Comparison of ENCODE assay signal across 17 mouse cellular contexts in genomic region chr6:28841569-28841968, GRCm38 (mm10). TPM values are rescaled to one million over a fixed set of nuclear protein-coding genes. Genes with fewer than 3 reads are reported as not detected.
DNase-seq lines count a peak whose midpoint lies in the region; ATAC-seq lines count a peak whose summit lies in the region.
"Had no signal": no experiment of that assay in that cellular context is flagged by ENCODE, and none has a peak within 500 bp of the region (broad histone marks: within the 10 kb centered on the region; RNA-seq: fewer than 3 reads in every experiment).

No protein-coding gene starts in this region.

- ATAC-seq in midbrain, embryonic 14.5 days (ENCODE audit: low FRiP score, low TSS enrichment) = no peak
- no peak for ATAC-seq in hindbrain, embryonic 16.5 days
- ATAC-seq: intestine, postnatal 0 days; lung, postnatal 0 days had no signal

- no peaks in the 10 kb centered on the region for H3K36me3 ChIP-seq in midbrain, embryonic 10.5 days
- H3K36me3 ChIP-seq in midbrain, embryonic 14.5 days (ENCODE audit: control insufficient read depth, insufficient read depth, low read length) = no peaks in the 10 kb centered on the region
- H3K36me3 ChIP-seq in hindbrain, embryonic 16.5 days (ENCODE audit: control insufficient read depth, insufficient read depth, low read length) = no peaks in the 10 kb centered on the region
- H3K36me3 ChIP-seq: limb, embryonic 12.5 days had no signal

- 87% methylated on average over 3 of the region's 3 CpGs for WGBS in midbrain, embryonic 10.5 days
- 80% methylated on average over 3 of the region's 3 CpGs for WGBS in midbrain, embryonic 14.5 days
- WGBS in hindbrain, embryonic 16.5 days = 73% methylated on average over 3 of the region's 3 CpGs

- 0 out of 2 replicates have a peak overlapping the region, but pooled peaks have one; percentile 49 for H3K27ac ChIP-seq in midbrain, embryonic 10.5 days (replicated peaks)
- no peak overlapping the region for H3K27ac ChIP-seq in midbrain, embryonic 14.5 days (replicated peaks; ENCODE audit: low read depth, low read length)
- H3K27ac ChIP-seq in hindbrain, embryonic 16.5 days (ENCODE audit: low read depth, low read length) = peak overlapping the region; percentile 6; the same call in 1 of the 2 replicates
- H3K27ac ChIP-seq: limb, embryonic 12.5 days; liver, embryonic 14.5 days had no signal

- no peak overlapping the region for H3K9ac ChIP-seq in midbrain, embryonic 14.5 days (replicated peaks; ENCODE audit: low read length)
- H3K9ac ChIP-seq in hindbrain, embryonic 16.5 days (ENCODE audit: low read depth, low read length) = no peak overlapping the region
- H3K9ac ChIP-seq: limb, embryonic 12.5 days; liver, embryonic 14.5 days had no signal

- no peaks in the 10 kb centered on the region for H3K9me3 ChIP-seq in midbrain, embryonic 10.5 days (replicated peaks)
- H3K9me3 ChIP-seq in midbrain, embryonic 14.5 days (ENCODE audit: control insufficient read depth, low read length) = no peaks in the 10 kb centered on the region
- H3K9me3 ChIP-seq in hindbrain, embryonic 16.5 days (ENCODE audit: control insufficient read depth, low read length) = no peaks in the 10 kb centered on the region
- H3K9me3 ChIP-seq: limb, embryonic 12.5 days had no signal

- no peak overlapping the region for H3K4me2 ChIP-seq in midbrain, embryonic 14.5 days (ENCODE audit: low read length)
- H3K4me2 ChIP-seq in hindbrain, embryonic 16.5 days (ENCODE audit: low read length) = no peak overlapping the region
- H3K4me2 ChIP-seq: heart, embryonic 11.5 days; limb, embryonic 12.5 days had no signal

- peaks cover 39% of the 10 kb centered on the region for H3K4me1 ChIP-seq in midbrain, embryonic 10.5 days
- peaks cover 31% of the 10 kb centered on the region for H3K4me1 ChIP-seq in midbrain, embryonic 14.5 days (ENCODE audit: control insufficient read depth, insufficient read depth, low read length)
- H3K4me1 ChIP-seq in hindbrain, embryonic 16.5 days (ENCODE audit: control insufficient read depth, insufficient read depth, low read depth, low read length) = peaks cover 12% of the 10 kb centered on the region; the same call in 1 of the 2 replicates

- no peaks in the 10 kb centered on the region for H3K27me3 ChIP-seq in midbrain, embryonic 10.5 days (ENCODE audit: low read depth, poor library complexity, severe bottlenecking)
- no peaks in the 10 kb centered on the region for H3K27me3 ChIP-seq in midbrain, embryonic 14.5 days (ENCODE audit: control insufficient read depth, insufficient read depth, low read length)
- no peaks in the 10 kb centered on the region for H3K27me3 ChIP-seq in hindbrain, embryonic 16.5 days (replicated peaks; ENCODE audit: control insufficient read depth, insufficient read depth, low read length)
- H3K27me3 ChIP-seq: limb, embryonic 12.5 days had no signal

- H3K4me3 ChIP-seq in midbrain, embryonic 10.5 days = no peak overlapping the region
- no peak overlapping the region for H3K4me3 ChIP-seq in midbrain, embryonic 14.5 days (replicated peaks; ENCODE audit: low read depth, low read length)
- no peak overlapping the region for H3K4me3 ChIP-seq in hindbrain, embryonic 16.5 days (ENCODE audit: low read length)
- H3K4me3 ChIP-seq: limb, embryonic 12.5 days had no signal

- peak; percentile 71 to 76 for DNase-seq in adrenal gland, adult (ENCODE audit: inconsistent age in 2 of 2, low spot score in 1 of 2)
- DNase-seq in adrenal gland, adult 8-10 months = no peak
- no peak for DNase-seq in midbrain, embryonic 10.5 days (ENCODE audit: low spot score)
- no peak for DNase-seq in midbrain, embryonic 14.5 days
- DNase-seq in adrenal gland, postnatal 14 days = peak; percentile 64
- no peak for DNase-seq in left cerebral cortex, adult 8-10 months (ENCODE audit: low spot score in 2 of 2)
- no peak for DNase-seq in urinary bladder, postnatal 4 days (ENCODE audit: low spot score in 2 of 2)
- DNase-seq: cerebellum, postnatal 14 days; gastrocnemius, postnatal 14 days; heart, postnatal 36 days; kidney, postnatal 10 days had no signal

RNA-seq across cellular contexts. Expression of gene Lrrc4, which starts 10.0 kb away (rescaled TPM):
- total RNA-seq in adrenal gland, adult 8-10 months (2022) = 1 to 10 TPM; 5.9 to 8.0 (median 7.1) TPM
- polyA plus RNA-seq in midbrain, embryonic 10.5 days (2016; fragmentation: Nextera tagmentation; extraction: Ambion mirVana) = 1.5 and 2.3 TPM in 2 replicates
- 7.5 and 8.3 TPM in 2 replicates for polyA plus RNA-seq in midbrain, embryonic 14.5 days (2014; fragmentation: Nextera tagmentation; extraction: Ambion mirVana)
- 6.0 and 6.7 TPM in 2 replicates for total RNA-seq in adrenal gland, postnatal 14 days (2021)
- polyA plus RNA-seq in hindbrain, embryonic 16.5 days (2015; fragmentation: Nextera tagmentation; extraction: Ambion mirVana) = 7.2 and 7.4 TPM in 2 replicates
- total RNA-seq in left cerebral cortex, adult 8-10 months (2022) = 10 to 100 TPM; 83.9 to 94.8 (median 90.8) TPM

Comparison
In these comparisons a context has a peak if more than half of its experiments do, and no peak if none do; other contexts are left out.
1. DNase-seq: peak in adrenal gland, adult (2 of 2) and adrenal gland, postnatal 14 days (single experiment); none in adrenal gland, adult 8-10 months (single experiment), midbrain, embryonic 10.5 days (single experiment), midbrain, embryonic 14.5 days (single experiment), left cerebral cortex, adult 8-10 months (0 of 2) and urinary bladder, postnatal 4 days (0 of 2).
2. RNA of gene Lrrc4, which starts 10.0 kb away (total RNA-seq): 83.9 to 94.8 TPM in left cerebral cortex, adult 8-10 months; 5.9 to 8.0 TPM in adrenal gland, adult 8-10 months and 6.0 to 6.7 TPM in adrenal gland, postnatal 14 days; every median in the first group is over 4 times any median in the second.